Mouse (Mus musculus) monocyte, adult 5-6 weeks (primary cell): ENCODE measurements around the gene Myrf. TPM values are rescaled to one million over a fixed set of nuclear protein-coding genes. Genes with fewer than 3 reads are reported as not detected.

Experiments
- ATAC-seq: fragments of 153-309, 156-312 bp; replicated peaks from 2 replicates; pipeline ENCODE4 v1.8.0; 2017; ENCODE audit warnings: mild to moderate bottlenecking; ENCODE audit not compliant: low TSS enrichment, insufficient number of reproducible peaks, severe bottlenecking, poor library complexity, low FRiP score
- total RNA-seq: library from RNA; stranded (forward); fragments of 200-1000, 200-491, 200-594 nt; gene quantifications from 3 replicates; pipeline ENCODE4 v1.2.3, GENCODE M21; 2017

The Myrf gene
- total RNA-seq: 0.10 to 2.3 TPM in 2 of 3 replicates, not detected in the other

DNA sequence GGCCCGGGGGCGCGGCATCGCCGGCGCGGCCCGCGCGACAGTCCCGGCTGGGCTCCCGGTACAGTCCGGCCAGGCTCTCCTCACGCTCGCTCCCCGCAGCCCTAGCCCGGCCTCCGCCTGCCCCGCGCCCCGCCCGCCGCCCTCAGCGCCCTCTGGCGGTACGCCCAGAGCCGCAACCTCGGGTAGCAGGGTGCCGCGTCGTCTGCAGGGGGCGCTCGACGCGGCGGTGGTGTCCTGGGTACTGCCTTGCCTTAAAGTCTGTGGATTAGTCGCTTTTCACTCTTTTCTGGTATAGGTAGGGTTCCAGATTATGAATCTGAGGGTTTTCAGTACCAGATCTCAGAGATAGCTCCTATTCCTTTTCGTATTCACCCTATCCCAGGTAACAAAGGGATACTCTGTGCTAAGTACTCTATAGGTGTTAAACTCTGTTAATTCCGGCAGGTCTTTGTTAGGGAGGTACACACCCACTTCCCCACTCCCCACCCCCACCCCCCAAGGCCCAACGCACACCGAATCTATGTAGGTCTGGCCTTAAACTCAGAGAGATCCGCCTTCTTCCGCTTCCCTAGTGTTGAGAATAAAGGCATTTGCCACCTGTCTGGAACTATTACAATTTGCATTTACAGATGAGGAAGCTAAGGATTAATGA lies at the start of gene Myrf:
Gene Myrf, minus strand, starts transcription at position 95 of the 652 bp plus-strand sequence.
- peak; percentile 23; the same call in 1 of the 2 replicates for ATAC-seq

DNA sequence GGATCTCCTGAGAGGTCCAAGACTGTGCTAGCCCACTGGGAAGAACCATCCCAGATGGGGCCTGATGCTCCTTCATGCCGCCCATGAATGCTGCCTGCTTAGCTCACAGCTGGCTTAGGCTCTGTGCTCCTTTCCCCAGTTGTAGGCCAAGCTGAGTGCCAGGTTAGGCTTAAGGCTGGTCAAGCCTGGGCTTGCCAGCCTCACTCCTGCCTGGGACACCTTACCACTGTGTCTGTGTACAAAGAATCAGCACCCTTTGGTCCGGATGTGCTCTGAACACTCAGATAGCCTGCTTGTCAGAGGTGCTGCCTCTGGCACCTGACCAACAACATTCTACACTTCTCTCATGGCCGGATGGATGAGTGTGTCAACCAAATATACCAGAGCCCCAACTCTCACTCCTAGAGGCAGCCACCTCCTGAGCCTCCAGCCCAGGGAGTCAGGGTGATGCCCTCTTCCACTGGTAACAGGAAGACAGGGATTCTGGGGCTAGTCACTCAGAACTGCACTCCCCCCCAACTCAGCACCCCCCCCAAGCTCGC lies 49.1 kb upstream of the Myrf start:
- no peak for ATAC-seq

DNA sequence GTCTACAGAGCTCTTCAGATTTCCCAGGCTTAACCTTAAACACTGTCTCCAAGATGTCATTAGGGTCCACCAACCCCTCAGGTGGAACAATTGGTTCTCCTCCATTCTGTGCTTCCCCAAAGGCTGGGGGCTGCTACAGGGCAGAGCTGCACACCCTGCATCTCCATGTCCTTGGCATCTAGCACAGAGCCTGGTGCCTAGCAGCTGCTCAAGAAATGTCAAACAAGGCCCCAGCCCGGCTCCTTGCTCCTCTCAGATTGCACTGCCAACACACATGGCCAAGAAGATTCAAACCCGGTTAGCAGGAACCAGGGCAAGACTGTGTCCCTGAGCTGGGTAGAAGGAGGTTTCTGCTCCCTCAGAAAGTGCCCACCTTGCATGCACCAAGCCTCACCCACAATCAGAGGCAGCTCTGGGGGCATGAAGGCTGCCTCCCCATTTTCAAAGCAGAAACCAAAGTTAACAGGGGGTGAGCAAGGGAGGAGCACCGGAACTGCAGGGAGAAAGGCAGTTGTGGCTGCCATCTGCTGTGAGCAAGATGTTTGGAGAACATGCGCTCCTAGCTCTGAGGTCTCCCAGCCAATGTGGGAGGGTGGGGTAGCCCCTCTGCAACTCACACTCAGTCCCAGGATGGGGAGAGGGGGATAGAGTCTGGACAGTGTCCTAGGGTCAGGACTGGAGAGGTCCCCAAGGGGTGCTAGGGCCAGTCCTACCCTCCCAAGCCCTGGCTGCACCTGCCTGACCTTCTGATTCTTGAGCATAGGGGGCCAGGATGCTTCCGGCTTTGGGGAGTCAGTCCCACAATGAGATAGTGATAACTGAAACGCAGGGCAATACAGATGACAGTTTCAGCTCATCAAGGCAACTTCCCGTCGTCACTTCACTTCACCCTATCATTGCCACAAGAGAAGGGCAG lies 47.8 kb upstream of the Myrf start:
- ATAC-seq: no peak

DNA sequence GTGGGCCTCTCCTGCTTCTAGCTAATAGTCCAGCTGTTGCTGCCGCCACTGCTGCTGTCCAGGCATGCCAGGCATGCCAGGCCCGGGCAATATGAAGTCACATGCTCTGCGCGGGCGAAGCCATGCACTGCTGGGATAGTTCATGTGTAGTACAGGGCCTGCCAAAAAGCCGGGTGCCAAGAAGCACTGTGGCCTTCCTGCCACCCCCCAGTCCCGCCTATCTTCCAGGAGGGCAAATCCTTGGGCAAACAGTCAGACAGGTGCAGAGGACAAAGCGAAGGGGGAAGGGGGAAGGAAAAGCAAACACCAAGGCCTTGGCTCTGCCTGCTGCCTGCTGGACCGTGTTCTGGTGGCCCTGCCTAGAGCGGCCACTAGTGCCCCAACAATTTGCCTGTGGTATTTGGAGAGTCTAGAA lies 45.9 kb upstream of the Myrf start:
- ATAC-seq: no peak

DNA sequence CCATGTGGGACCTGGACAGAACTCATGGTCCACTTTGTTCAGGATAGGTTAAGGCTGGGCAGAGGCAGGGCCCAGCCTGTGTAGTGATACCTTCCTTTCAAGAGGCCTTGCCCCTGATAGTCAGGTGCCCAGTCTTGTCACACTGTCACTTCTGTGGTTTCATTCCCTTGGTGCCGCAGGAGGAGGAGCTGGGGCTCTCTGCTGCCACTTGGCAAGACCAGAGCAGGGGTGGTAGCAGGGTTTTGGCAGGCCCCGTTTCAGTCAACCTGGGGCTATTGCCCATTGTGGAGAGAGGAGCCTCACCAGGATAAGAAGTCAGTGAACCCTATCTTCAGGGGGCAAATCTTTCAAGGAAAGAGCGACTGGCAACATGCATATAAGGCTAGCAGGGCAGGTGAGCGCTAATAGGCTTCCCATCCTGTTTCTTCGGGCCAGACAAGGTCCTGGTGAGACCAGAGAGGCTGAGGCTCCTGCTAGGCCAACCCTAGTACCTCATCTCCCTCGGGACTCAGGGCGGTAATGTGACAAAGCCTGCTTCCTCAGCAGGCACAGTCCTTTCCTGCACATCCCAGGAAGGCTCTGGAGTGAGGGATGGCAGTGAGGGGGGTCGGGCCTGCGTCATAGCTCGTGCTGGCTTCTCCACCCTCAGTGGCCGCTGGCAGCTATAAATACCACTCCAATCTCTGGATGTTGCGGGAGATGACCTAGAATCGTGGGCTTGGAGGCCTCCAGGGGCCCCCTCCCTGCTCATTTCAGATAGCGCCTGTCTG lies 40.4 kb upstream of the Myrf start:
- ATAC-seq: no peak

DNA sequence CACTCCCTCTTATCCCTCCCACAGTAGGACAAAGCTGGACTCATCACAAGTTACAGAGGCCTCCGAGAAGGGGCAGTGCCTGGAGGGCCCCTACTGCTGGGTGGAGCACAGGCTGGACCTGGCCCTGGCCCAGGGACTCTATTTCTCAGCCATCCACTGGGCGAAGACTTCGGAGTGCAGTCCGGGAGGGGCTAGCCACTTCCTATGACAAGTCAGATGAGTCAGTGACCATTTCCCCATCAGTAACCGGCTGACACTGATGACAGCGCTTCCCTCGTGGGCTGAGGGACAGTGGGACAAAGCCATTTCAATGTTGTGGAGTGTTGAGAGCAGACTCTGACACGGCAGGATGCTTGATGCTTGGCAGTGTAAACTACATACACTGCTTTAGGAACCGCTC lies 39.1 kb upstream of the Myrf start:
- ATAC-seq: peak; percentile 87

DNA sequence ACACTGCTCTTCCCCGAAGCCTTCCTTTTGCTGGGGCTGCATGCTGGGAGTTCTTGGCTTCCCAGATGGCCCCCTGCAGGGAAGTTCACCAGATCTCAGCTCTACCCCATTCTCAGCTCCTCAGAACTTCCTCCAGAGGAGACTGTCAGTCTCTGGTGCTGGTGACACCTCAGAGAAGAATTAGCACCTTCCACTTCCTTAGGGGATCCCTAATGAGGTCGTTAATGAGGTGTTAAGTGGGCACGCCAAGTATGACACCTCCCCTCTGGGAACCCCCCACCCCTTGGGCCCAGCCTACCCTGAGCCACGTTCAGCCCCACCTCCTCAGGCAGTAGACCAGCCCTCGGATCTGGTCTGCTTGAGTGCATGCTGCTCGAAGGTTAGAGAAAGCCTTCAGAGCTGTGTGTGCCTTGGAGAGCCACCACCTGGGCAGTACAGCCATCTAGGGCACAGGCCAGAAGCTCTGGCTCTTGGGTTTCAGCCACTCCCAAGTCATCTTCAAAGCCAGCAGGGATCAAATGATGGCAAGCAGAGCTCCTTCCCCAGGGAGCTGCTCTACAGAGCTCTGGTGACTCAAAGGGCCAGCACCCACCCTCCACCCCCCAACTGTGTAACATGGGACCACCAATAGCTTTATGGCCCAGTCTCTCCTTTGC lies 38.2 kb upstream of the Myrf start:
- 0 out of 2 replicates have a peak, but pooled peaks have one; percentile 34 for ATAC-seq

DNA sequence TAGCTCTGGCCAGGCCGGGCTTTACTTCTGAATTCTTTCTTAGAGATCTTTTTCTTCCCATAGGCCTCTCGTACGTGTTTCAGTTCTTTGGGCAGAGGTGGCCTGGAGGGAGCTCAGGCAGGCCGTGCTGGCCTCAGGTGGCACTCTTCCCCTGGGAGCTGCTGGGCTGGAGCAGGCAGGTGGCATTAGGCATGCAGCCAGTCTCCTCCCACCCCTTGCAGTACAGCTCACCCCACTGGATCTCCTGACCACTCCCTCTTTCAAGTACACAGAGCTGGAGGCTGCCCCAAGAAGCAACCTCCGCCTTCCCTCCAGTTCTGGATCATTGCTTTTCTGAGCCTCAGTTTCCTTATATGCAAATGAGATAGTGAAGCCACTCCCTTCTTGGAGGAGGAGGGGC lies 37.2 kb upstream of the Myrf start:
- ATAC-seq: no peak

DNA sequence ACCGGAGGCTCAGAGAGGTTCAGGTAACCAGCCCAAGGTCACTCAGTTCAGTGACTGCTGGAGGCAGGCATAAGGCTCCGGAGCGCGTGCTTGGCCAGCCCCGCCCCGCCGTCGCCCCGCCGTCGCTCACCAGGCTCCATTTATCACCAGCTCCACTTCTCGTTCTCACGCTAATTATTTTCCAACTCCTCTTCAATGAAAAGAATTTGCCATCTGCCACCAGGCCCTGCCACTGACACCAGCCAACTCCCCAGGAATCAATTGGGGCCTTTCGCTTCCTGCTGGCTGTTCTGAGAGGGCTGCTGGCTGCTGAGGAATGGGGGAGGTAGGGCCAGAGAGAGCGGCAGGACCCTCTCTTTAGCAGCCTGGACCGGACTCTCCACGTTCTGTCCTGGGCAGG lies 36.8 kb upstream of the Myrf start:
- no peak for ATAC-seq

DNA sequence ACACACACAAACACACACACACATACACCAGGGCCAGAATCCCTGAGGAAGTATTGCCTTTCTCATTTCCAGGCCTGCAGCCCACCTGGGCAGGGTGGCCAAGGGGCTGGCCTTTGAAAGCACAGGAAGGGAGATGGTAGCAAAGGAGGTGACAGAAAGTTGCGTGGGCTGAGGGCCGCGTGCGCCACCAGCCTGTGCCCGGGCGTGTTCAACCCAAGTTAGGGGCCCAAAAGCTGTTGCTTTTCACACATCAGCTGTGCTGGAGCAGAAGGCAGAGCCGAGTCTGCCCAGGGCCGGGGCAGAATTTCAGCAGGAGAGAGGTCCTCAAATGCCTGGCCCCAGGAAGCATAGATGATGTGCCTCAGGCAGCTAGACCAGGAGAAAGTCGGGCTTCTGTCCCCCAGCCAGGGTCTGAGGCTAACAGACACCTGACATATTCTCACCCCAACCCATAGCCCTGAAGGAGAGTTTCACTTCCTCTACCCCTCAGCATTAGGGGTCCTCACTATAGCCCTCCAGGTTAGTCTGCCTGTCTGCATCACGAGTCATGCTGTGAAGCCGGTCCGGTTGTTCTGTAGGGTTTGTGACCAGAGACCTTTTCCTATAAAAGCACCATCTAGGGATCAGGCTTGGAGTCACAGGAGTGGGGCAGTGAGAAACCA lies 36.1 kb upstream of the Myrf start:
- no peak for ATAC-seq

DNA sequence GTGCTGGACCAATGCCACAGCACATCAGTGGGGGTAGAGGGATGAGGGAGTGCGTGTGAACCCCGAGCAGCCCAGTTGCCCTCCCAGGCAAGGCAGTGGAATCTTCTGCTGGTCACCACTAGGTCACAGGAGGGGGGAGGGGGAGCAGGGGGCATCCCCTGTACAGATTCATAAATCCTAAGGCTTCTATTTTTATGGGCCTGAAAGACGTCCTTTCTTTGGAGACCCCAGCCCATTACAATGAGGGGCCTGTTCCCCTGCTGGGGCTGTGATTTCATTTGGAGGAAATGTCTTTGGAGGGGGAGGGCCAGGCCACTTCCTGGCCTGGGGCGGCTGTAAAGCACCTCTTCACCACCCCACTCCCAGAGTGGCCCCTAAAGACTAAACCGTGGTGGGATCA lies 33.5 kb upstream of the Myrf start:
- ATAC-seq: no peak

DNA sequence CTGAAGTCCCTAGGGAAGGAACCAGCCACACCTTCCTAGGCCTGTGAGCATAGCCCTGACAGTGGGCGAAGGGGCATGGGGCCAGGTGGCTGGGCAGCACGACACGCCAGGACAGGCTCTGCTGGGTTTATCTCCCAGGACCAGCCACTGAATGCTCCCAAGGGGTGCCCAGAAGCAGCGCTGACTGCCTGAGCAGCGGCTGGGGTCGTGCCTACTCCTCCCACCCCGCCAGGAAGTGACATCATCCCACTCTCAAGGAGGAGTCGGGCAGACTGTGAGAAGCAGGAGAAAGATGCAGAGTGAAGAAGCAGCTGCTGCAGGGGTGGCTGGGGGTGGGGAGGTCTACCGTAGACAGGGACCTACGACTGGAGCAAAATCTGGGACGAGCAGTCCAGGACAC lies 32.2 kb upstream of the Myrf start:
- ATAC-seq: no peak

DNA sequence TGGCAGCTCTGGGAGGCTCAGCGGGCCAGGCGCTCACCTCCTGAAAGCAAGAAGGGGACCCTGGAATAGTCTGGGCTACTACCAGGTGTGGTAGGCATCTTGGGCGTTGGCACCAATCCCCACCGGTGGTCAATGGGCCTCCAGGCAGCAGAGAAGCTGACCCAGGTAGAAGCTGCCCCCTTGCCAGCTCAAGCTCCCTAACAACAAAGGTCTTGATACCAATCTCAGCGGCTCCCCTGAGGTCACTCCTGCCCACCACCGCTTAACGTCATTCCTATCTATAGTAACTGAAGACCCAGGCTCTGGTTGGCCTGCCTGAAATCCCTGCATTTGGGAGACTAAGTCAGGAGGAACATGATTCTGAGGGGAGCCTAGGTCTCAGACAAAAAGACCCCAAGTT lies 31.0 kb upstream of the Myrf start:
- ATAC-seq: no peak

DNA sequence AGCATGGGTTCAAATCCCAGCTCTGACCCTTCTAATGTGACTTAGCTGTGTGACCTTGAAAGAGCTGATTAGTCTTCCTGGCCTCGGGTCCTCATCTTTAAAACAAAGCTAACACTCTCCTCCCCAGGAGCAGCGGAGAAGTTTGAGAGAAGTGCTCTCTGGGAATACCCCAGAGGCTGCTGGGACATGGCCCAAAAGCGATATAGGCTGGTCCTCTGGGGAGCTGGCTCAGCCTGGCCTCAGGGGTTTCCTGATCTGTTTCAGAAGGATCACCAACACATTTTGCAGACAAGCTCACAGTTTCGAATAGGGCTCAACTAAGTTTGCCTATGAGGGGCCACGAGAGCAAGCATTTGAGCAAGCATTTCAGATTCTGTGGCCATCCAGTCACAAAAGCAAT lies 29.8 kb upstream of the Myrf start:
- no peak for ATAC-seq

DNA sequence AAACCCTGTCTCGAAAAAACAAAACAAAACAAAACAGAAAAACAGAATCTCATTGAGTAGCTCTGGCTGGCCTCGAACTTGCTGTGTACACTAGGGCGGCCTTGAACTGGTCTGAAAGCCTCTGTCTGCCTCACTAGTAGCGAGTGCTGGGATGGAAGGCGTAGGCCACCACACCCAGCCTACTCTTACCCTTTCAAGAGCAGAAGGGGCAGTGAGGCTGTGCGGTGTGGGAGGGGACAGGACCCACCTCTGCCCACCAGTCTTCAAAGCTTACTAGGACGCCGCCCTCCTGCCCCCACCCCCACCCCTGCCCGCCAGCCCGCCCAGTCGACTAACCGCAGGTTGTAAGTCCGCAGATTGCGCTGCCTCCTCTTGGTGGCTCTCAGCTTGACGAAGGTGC lies 28.3 kb upstream of the Myrf start:
- no peak for ATAC-seq

DNA sequence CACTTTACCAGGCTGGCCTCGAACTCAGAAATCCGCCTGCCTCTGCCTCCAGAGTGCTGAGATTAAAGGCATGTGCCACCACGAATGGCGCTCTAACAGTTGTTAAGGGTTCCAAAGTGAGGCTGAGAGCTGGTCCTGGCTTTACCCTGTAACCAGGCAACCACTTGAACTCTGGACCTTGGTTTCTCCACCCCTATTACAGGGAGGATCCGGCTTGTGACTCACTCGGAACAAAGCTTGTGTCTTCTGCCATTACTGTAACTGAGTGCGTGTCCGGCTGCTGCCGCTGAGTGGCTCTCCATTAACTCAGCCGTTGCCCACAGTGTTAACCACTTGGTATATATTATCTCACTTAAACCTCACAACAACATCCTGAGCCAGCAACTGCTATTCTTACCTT lies 27.4 kb upstream of the Myrf start:
- ATAC-seq: no peak

DNA sequence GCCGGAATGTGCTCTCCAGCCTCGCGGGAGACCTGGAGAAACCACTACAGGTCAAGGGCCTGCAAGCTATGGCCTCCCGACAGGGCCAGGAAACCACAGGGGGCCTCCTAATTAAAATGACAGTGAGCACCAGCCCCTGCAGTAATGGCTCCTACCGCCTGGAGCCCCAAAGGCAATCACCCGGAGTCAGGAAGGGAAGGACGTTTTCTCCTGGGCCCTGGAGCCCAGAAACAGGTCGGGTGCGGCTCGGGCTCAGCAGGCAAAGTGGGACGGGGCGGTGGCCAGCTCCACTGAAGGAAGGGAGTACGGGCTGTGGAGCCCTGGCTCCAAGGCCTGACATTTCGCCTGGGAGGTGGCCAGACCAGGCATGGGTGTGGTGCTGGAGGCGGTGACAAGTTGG lies 26.5 kb upstream of the Myrf start:
- ATAC-seq: no peak

DNA sequence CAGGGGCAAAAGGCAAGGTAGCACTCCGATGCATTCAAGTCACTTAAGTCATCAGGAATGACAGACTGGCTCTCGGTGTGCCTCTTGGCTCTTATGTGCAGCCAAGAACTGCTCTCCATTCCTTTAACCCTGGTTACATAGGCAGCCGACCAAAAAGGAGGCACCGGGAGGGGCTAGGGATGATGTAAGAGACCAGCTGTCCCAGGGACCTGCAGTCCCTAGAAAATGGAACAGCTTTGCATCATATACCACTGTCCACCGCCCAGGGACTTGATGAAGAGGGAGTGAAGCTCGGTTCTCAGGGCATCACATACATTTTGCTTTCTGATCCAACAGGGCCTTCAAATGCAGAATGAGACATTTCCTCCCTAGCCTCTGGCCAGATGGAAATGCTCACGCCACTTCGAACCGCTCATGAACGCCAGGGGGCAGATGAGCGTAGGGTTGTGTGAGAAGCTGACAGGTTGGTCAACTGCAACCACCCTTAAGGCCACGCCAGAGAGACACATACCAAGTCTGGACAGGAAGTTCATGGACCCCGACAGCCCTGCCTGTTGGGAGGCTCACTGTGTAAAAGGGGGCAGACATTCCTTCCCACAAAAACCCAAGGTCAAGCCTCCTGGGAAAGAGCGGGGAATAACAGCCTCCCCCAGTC lies 25.8 kb upstream of the Myrf start:
- peak; percentile 78 for ATAC-seq
